Mouse (Mus musculus) kidney, adult 2 months (tissue): ENCODE results near the gene Ascl4.

Source experiments
- CTCF ChIP-seq: fragments of 200-500 bp; conservative IDR thresholded peaks from 2 replicates; pipeline ENCODE4 v1.5.1; 2011; ENCODE audit warnings: low read depth, mild to moderate bottlenecking, control low read depth, low read length, moderate library complexity, mixed read lengths; ENCODE audit not compliant: insufficient read depth, insufficient read length
- POLR2A ChIP-seq: fragments of 200-500 bp; IDR thresholded peaks from one replicate; pipeline ENCODE4 v1.6.1; 2011; ENCODE audit warnings: low read depth, low read length, control low read depth

GRCm38 (mm10) chr10:85993836-85994235 is 66.4 kb downstream of the Ascl4 start:
- no peak for TF ChIP-seq CTCF
- no peak for TF ChIP-seq POLR2A
